Mouse (Mus musculus) thymus, postnatal 0 days (tissue): ENCODE results near the gene Lhx2. TPM values are rescaled to one million over a fixed set of nuclear protein-coding genes. Genes with fewer than 3 reads are reported as not detected.

Experiments used
- DNase-seq: peaks from one replicate; pipeline ENCODE4 v3.0.0-alpha.2; 2015; ENCODE audit warnings: low spot score
- polyA plus RNA-seq: library from polyadenylated mRNA; unstranded; fragments of >200 nt; fragmentation: Nextera tagmentation; extraction: Ambion mirVana; gene quantifications from 2 replicates; pipeline ENCODE4 v1.2.1, GENCODE M21; 2015

The Lhx2 gene
- polyA plus RNA-seq, result 0.05 and 0.17 TPM in 2 replicates

- no peak for DNase-seq
Observed at GRCm38 (mm10) chr2:38338990-38339909, at the start of gene Lhx2. Gene Lhx2 (plus strand): TSS chr2:38339281.

DNA sequence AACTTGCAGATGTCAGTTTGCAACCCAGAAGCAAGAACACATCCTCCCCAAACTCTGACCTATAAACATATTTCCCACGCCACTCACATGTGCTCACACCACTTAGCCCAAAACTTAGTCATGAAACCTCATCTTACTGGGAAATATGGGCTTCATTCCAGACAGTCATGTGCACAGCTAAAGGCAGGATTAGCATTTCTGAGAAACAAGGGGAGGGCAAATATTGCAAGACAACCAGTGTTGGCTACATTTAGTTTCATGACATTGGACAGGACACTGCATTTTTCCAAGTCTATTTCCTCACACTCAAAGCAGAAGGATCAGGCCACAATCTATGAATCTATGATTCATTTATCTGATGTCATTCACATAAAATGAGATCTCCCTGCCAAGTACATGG, 47.6 kb upstream of the Lhx2 start:
- DNase-seq, result no peak

DNA sequence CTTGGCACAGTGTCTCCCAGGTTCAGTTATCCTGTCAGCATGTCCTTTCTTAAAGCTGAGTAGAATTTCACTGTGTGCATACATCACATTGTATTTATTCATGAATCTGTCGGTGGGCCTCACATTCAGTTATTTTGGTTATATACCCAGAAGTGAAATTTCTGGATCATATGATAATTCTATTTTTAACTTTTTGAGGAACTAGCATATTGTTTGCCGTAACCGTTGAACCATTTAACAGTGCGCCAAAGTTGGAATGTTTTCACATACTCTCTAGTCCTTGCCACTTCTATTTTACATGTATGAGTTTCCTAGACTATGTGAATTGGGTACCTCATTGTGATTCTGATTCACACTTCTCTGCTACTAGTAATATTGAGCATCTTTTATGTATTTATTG, 43.1 kb upstream of the Lhx2 start:
- DNase-seq, result no peak

DNA sequence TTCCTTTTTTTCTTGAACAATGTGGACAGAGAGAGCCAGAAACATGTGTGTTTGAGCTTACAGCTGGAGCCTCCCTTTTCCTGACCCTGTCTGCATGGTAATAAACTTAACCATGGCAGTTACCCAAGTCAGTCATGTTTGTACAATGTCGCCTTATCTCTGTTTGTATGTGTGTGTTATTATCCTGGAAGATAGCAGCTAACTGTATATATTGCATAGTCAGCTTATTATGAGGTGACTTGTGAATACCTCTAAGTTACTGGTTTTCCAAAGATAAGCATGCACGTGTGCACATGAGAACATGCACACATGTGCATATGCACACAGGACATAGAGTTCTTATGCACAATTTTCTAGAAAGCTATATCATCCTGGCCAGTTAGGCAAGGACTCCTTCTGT, 38.1 kb upstream of the Lhx2 start:
- no peak for DNase-seq

DNA sequence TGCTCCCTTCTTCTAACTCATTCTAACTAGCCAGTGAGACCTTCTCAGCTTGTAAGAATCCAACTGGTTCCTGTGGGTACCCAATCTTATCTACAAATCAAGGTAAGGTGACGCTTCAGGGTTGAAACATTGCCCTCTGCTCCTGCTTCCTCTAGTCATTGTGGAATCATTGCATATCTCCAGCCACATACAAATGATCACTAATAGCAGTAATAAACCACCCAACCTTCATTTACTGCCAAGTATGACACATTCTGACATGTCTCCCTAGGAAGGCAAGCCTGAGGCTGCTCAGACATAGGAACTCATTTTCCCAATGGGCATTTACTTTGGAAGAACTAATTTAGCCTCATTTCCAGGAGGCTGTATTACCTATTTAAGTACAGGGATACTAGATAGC, 33.9 kb upstream of the Lhx2 start:
- no peak for DNase-seq

DNA sequence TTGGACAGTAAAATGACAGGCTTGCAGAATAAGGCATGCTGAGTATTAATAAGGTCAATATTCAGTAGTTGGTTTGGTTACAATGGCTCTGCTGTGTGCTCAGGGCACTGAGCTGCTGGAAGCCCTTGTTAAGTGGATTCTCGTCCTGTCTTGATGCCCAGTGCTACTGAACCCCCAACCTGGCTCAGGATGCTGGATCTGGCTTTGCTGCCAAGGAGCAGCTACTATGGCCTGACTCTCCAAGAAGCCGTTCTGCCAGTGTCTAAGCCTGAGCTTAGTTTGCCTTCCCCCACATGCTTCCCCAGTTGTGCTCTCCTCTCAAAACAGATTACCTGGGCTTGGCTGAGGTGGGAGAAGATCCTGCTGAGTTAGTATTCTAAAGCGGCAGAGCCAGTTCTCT, 26.2 kb upstream of the Lhx2 start:
- no peak for DNase-seq

- no peak for DNase-seq
Observed at GRCm38 (mm10) chr2:38313399-38313798, 25.7 kb upstream of the Lhx2 start.

- DNase-seq, result peak; percentile 18
Observed at GRCm38 (mm10) chr2:38319086-38319485, 20.0 kb upstream of the Lhx2 start.

DNA sequence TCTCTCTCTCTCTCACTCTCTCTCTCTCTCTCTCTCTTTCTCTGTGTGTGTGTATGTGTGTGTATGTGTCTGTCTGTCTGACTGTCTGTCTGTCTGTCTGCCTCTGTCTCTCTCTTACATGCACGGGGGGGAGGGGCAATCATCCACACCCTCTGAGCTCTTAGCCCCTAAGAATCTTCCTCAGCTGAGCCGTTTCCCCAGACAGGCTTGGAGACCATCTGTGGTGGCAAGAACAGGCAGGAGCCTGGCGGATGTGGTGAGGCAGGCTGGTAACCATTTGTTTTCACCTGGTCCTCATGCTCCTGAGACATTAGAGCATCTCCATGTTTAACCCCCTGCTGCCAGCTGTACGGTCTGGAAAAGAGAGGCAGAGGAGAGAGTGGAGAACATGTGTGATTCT, 18.2 kb upstream of the Lhx2 start:
- DNase-seq, result peak; percentile 72

GRCm38 (mm10) chr2:38323380-38323779, 15.7 kb upstream of the Lhx2 start:
- no peak for DNase-seq

- DNase-seq, result no peak
Observed at GRCm38 (mm10) chr2:38326671-38327070, 12.4 kb upstream of the Lhx2 start.

DNA sequence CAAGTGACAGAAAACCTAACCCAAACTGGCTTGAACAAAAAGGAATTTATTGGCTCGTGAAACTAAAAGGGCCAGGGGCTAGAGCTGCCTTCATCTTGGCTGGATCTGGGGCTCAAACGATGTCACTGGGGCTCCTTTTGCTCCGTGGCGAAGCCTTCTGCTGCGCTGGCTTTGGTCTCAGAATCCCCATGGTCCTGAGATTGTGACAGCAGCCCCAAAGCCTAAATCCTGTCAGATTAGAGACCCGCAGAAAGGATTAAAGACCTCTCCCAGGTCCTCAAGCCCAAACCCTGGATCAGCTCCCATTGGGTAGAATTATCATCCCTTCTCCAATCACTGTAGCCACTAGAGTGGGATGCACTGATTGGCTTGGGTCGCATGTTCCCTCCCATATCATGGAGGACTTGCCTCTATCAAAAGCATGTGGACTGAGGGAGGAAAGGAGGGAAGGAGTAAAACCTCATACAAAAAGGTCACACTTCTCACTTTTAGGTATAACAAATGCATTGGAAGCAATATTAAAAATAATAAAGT, 5.4 kb upstream of the Lhx2 start:
- no peak for DNase-seq

GRCm38 (mm10) chr2:38336606-38337005, 2.5 kb upstream of the Lhx2 start:
- DNase-seq, result no peak

DNA sequence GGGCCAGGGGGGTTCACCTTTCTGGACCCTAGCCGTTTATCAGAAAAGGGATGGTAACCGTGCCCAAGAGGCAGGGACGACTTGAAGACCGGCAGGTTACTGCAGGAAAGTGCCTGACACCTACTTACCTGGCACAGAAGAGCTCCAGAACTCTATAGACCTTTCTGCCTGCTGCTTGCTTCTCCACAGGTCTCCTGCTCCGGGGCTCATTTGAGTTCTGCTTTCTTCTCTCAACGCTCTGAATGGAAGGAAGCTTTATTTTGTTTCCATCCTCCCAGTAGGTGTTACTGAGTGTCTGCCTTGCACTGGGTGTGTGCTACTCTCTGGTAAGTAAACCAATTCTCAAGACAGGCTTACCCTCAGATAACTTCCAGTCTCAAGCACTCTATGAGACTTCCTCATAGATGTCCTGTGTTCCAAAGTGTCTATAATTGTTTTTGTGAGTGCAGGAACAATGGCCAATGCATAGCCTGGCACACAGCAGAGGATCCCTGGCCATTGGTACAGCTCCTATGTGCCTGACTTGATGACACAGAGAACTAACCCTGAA, 1.9 kb upstream of the Lhx2 start:
- no peak for DNase-seq

- DNase-seq, result no peak
Observed at GRCm38 (mm10) chr2:38337681-38338080, 1.4 kb upstream of the Lhx2 start.

- no peak for DNase-seq
Observed at GRCm38 (mm10) chr2:38338348-38338932, 641 bp upstream of the Lhx2 start.

DNA sequence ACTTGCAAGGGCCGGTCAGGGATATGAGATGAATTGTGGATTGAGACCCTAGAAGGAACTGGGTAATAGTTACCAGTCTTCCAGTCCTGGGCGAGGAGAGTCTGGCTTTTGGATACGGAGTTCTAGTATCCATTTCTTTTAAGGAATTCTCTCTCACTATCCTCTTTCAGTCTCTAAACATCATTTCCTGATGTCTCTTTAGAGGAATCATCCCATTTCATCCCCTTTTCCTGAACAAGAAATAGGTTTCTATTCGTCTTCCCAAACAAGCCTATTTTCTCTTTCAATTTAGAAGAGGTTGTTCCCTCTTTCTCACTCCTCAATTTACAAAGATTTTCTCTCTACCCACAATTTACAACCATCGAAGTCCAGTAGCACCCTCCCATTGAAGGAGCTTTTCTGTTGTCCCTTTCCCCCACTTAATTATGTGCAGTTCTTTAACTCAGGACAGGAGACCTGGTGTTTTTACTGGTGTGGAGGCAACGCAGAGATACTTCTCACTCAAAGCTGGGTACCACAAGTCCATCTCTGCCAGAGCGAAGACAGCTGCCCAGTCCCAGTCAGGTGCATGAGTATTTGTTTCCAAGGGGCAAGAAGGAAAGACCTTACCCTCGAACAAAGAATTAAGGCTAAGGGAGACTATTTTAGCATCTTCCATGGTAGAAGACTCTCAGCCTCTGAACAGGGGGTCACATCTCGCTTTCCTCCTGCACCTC, 987 bp downstream of the Lhx2 start:
- DNase-seq, result no peak

GRCm38 (mm10) chr2:38340626-38341200, 1.6 kb downstream of the Lhx2 start:
- no peak for DNase-seq

GRCm38 (mm10) chr2:38343573-38343972, 4.5 kb downstream of the Lhx2 start:
- no peak for DNase-seq

GRCm38 (mm10) chr2:38344727-38345126, 5.6 kb downstream of the Lhx2 start:
- no peak for DNase-seq

GRCm38 (mm10) chr2:38346417-38346816, 7.3 kb downstream of the Lhx2 start:
- no peak for DNase-seq
